Mouse (Mus musculus): ENCODE data around the gene Tmem214.

DNA sequence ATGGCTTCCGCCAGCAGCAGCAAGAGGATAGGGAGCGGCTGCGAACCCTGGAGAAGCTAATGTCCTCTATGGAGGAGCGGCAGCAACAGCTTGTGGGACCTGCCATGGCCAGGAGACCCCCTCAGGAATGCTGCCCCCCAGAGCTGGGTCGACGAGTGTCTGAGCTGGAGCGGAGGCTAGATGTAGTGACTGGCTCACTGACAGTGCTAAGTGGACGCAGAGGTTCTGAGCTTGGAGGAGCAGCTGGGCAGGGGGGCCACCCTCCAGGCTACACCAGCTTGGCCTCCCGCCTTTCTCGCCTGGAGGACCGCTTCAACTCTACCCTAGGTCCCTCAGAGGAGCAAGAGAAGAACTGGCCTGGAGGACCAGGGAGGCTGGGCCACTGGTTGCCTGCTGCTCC lies 49.5 kb downstream of the Tmem214 start:
- no peak for TF ChIP-seq CTCF (conservative IDR thresholded peaks at IDR 0.05; ENCODE audit: insufficient read depth, insufficient read length, low read depth, low read length)
- no peak for TF ChIP-seq POLR2A (IDR thresholded peaks at IDR 0.05; ENCODE audit: low read depth, low read length)
